Mouse (Mus musculus): ENCODE data around the gene Lrp4. TPM values are rescaled to one million over a fixed set of nuclear protein-coding genes. Genes with fewer than 3 reads are reported as not detected.

Lrp4 gene
- polyA plus RNA-seq, 1 experiment: 12.0 TPM

DNA sequence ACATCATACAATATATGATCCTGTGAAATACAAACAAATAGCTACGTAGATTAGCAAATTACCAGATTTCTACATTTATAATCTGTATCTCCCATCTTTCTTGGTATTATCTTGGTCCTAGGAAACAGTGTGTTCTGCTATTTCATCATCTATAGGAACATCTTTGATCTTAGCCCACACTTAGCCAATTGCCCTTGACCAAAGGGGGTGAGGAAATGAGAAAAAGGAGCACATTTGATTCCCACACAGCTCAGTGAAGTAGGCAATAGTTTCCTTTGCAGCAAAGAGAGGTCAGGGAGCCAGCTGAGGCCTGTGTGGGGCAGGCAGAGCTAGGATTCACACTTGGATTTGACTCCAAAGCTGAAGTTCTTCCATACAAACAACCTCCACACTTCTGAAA is 31.0 kb upstream of the Lrp4 start:
- 52% methylated on average over 1 of the region's 1 CpGs for WGBS
- TF ChIP-seq POLR2A (IDR thresholded peaks at IDR 0.05; ENCODE audit: low read depth, low read length): no peak
- TF ChIP-seq CTCF (IDR thresholded peaks at IDR 0.05; ENCODE audit: extremely low read depth, insufficient read length, insufficient replicate concordance, low read depth, low read length): no peak
- Histone ChIP-seq H3K27me3 (ENCODE audit: control insufficient read depth, insufficient read depth, low read length) (no peaks in the 10 kb centered on the region), H3K27ac (ENCODE audit: insufficient read depth, low read depth, low read length) (no peak overlapping the region), H3K4me1 (ENCODE audit: control insufficient read depth, insufficient read depth, insufficient read length, low read length) (peaks cover 9% of the 10 kb centered on the region; the same call in 1 of the 2 replicates), H3K4me3 (ENCODE audit: low read depth, low read length) (no peak overlapping the region), H3K36me3 (ENCODE audit: control insufficient read depth, insufficient read depth, low read length) (no peaks in the 10 kb centered on the region)

- TF ChIP-seq POLR2A (IDR thresholded peaks at IDR 0.05; ENCODE audit: low read depth, low read length) (no peak), CTCF (IDR thresholded peaks at IDR 0.05; ENCODE audit: extremely low read depth, insufficient read length, insufficient replicate concordance, low read depth, low read length) (no peak)
- Histone ChIP-seq H3K27ac (ENCODE audit: insufficient read depth, low read depth, low read length) (no peak overlapping the region), H3K4me3 (ENCODE audit: low read depth, low read length) (no peak overlapping the region), H3K27me3 (ENCODE audit: control insufficient read depth, insufficient read depth, low read length) (no peaks in the 10 kb centered on the region), H3K4me1 (ENCODE audit: control insufficient read depth, insufficient read depth, insufficient read length, low read length) (peaks cover 7% of the 10 kb centered on the region; the same call in 1 of the 2 replicates), H3K36me3 (ENCODE audit: control insufficient read depth, insufficient read depth, low read length) (no peaks in the 10 kb centered on the region)
- 75% methylated on average over 3 of the region's 3 CpGs for WGBS
Observed at GRCm38 (mm10) chr2:91429146-91429545, 28.2 kb upstream of the Lrp4 start.

DNA sequence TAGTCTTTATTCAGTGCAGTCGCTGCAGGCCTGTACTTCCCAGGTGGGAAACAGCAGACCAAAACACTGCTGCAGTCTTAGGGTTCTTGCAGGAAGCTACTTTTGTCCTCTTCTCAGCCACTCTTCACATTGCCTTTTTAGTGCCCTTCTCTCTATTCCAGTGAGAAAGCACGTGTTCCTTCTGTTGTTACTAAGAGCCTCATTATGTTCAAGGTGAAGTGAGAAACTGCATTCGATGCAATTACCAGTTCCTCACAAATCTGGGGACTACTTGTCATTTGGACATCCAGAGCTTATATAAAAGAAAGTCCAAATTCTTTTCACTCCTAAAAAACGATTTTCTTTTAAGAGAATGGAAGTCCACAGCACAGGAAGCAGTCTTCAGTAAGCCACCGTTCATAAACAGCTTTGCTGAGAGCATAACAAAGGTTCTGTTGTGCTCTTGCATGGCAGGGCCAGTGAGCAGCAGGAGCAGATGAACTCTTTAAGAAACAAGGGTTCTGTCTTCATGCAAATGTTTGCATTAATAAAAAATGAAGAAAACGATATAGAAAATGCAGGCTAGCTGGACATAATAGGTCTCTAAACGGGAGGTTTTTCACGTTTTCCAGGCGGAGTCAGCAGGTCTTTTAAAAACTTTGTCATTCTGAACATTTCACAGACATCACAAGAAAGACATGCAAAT is 27.3 kb upstream of the Lrp4 start:
- Histone ChIP-seq H3K4me1 (ENCODE audit: control insufficient read depth, insufficient read depth, insufficient read length, low read length) (peaks cover 5% of the 10 kb centered on the region; the same call in 1 of the 2 replicates), H3K4me3 (ENCODE audit: low read depth, low read length) (no peak overlapping the region), H3K27me3 (ENCODE audit: control insufficient read depth, insufficient read depth, low read length) (no peaks in the 10 kb centered on the region), H3K27ac (ENCODE audit: insufficient read depth, low read depth, low read length) (no peak overlapping the region), H3K36me3 (ENCODE audit: control insufficient read depth, insufficient read depth, low read length) (no peaks in the 10 kb centered on the region)
- no peak for TF ChIP-seq POLR2A (IDR thresholded peaks at IDR 0.05; ENCODE audit: low read depth, low read length)
- no peak for TF ChIP-seq CTCF (IDR thresholded peaks at IDR 0.05; ENCODE audit: extremely low read depth, insufficient read length, insufficient replicate concordance, low read depth, low read length)
- 52% methylated on average over 9 of the region's 9 CpGs for WGBS

DNA sequence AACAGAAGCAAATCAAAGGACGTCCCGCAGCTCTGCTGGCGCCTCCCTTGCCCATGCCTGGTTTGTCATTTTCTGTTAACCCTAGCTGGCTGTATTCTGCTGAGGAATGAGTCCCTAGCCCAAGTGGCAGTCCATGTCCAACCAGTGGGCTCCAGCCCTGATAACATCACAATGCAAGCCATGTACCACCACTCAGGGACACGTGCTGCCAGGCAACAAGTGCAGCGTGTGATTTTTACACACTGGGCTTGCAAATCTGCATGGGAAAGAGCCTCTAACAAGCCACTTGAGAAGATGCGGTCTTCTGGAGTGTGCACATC is 26.8 kb upstream of the Lrp4 start:
- H3K36me3 ChIP-seq (ENCODE audit: control insufficient read depth, insufficient read depth, low read length): no peaks in the 10 kb centered on the region
- TF ChIP-seq POLR2A (IDR thresholded peaks at IDR 0.05; ENCODE audit: low read depth, low read length) (no peak), CTCF (IDR thresholded peaks at IDR 0.05; ENCODE audit: extremely low read depth, insufficient read length, insufficient replicate concordance, low read depth, low read length) (no peak)
- H3K27ac ChIP-seq (ENCODE audit: insufficient read depth, low read depth, low read length): no peak overlapping the region
- H3K4me3 ChIP-seq (ENCODE audit: low read depth, low read length): no peak overlapping the region
- no peaks in the 10 kb centered on the region for H3K27me3 ChIP-seq (ENCODE audit: control insufficient read depth, insufficient read depth, low read length)
- 83% methylated on average over 6 of the region's 6 CpGs for WGBS
- H3K4me1 ChIP-seq (ENCODE audit: control insufficient read depth, insufficient read depth, insufficient read length, low read length): peaks cover 5% of the 10 kb centered on the region; the same call in 1 of the 2 replicates

GRCm38 (mm10) chr2:91436713-91437112 is 20.6 kb upstream of the Lrp4 start:
- Histone ChIP-seq H3K27me3 (ENCODE audit: control insufficient read depth, insufficient read depth, low read length) (no peaks in the 10 kb centered on the region), H3K36me3 (ENCODE audit: control insufficient read depth, insufficient read depth, low read length) (no peaks in the 10 kb centered on the region), H3K27ac (ENCODE audit: insufficient read depth, low read depth, low read length) (no peak overlapping the region), H3K4me1 (ENCODE audit: control insufficient read depth, insufficient read depth, insufficient read length, low read length) (peaks cover 4% of the 10 kb centered on the region; the same call in 1 of the 2 replicates), H3K4me3 (ENCODE audit: low read depth, low read length) (no peak overlapping the region)
- 92% methylated on average over 8 of the region's 8 CpGs for whole genome bisulfite sequencing
- no peak for TF ChIP-seq CTCF (IDR thresholded peaks at IDR 0.05; ENCODE audit: extremely low read depth, insufficient read length, insufficient replicate concordance, low read depth, low read length)
- no peak for TF ChIP-seq POLR2A (IDR thresholded peaks at IDR 0.05; ENCODE audit: low read depth, low read length)

GRCm38 (mm10) chr2:91437116-91437815 is 20.0 kb upstream of the Lrp4 start:
- H3K4me3 ChIP-seq (ENCODE audit: low read depth, low read length): no peak overlapping the region
- H3K27me3 ChIP-seq (ENCODE audit: control insufficient read depth, insufficient read depth, low read length): no peaks in the 10 kb centered on the region
- H3K4me1 ChIP-seq (ENCODE audit: control insufficient read depth, insufficient read depth, insufficient read length, low read length): peaks cover 6% of the 10 kb centered on the region; the same call in 1 of the 2 replicates
- H3K27ac ChIP-seq (ENCODE audit: insufficient read depth, low read depth, low read length): no peak overlapping the region
- 90% methylated on average over 5 of the region's 5 CpGs for WGBS
- H3K36me3 ChIP-seq (ENCODE audit: control insufficient read depth, insufficient read depth, low read length): no peaks in the 10 kb centered on the region
- TF ChIP-seq CTCF (IDR thresholded peaks at IDR 0.05; ENCODE audit: extremely low read depth, insufficient read length, insufficient replicate concordance, low read depth, low read length): no peak
- no peak for TF ChIP-seq POLR2A (IDR thresholded peaks at IDR 0.05; ENCODE audit: low read depth, low read length)

DNA sequence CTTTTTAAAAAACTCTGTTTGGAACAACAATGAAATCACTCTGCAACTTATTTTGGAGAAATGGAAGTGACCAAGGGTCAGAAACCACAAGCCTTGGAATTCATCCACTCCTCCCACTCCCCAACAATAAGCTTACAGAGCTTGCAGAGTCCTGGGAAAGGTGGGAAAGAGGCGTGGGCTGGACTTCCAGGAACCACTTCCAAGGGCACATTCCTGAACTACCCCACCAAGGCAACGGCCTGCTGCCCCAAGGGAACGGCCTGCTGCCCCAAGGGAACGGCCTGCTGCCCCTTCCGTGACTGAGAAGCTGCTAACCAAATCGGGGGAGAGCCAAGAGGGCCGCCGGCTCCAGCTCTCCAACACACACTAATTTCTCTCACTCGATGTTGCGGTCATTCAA is 18.0 kb upstream of the Lrp4 start:
- H3K4me1 ChIP-seq (ENCODE audit: control insufficient read depth, insufficient read depth, insufficient read length, low read length): peaks cover 7% of the 10 kb centered on the region; the same call in 1 of the 2 replicates
- no peak overlapping the region for H3K27ac ChIP-seq (ENCODE audit: insufficient read depth, low read depth, low read length)
- no peaks in the 10 kb centered on the region for H3K36me3 ChIP-seq (ENCODE audit: control insufficient read depth, insufficient read depth, low read length)
- H3K4me3 ChIP-seq (ENCODE audit: low read depth, low read length): no peak overlapping the region
- WGBS: 90% methylated on average over 10 of the region's 10 CpGs
- TF ChIP-seq POLR2A (IDR thresholded peaks at IDR 0.05; ENCODE audit: low read depth, low read length) (no peak), CTCF (IDR thresholded peaks at IDR 0.05; ENCODE audit: extremely low read depth, insufficient read length, insufficient replicate concordance, low read depth, low read length) (no peak)
- H3K27me3 ChIP-seq (ENCODE audit: control insufficient read depth, insufficient read depth, low read length): no peaks in the 10 kb centered on the region
